Mouse (Mus musculus): Measurements from ENCODE around the gene Suox.

DNA sequence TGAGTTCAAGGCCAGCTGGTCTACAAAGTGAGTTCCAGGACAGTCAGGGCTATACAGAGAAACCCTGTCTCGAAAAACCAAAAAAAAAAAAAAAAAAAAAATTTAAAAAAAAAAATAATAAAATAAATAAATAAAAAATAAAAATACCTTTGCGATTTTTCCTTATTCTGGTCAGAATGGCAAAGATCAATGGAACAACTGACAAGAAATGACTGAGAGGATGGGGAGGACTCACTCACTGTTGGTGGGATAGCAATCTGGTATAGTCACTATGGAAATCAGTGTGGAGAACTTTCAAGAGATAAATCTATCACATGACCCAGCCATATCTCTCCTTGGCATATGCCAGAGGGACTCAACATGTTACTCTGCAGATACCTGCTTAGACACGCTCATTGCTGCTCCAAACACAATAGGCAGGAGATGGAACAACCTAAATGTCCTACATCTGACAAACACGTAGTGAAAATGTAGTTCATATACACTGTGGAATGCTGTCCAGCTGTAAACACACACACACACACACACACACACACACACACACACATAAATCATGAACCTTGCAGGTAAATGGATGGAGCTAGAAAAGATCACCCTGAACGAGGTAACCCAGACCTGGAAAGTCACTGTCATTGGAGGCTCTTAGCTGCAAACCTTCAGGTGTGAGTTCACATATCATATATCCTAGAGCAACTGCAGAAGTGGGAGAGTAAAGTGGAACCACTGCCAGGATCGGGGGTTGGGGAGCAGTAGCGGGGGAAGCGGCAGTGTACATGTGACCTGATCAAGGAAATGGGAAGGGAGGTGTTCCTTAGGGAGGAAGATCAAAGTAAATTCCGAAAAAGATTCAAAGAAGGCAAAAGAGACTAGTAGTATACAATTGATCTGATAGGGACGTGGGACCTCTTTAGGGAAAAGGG lies 46.2 kb downstream of the Suox start:
- TF ChIP-seq CTCF (IDR thresholded peaks at IDR 0.05) (no peak), POLR2A (IDR thresholded peaks at IDR 0.05; ENCODE audit: insufficient read depth, low read depth, low read length) (no peak)
